Mouse (Mus musculus) retina, postnatal 1 day (tissue): Measurements from ENCODE around the gene Trappc3l.

Experiments
- DNase-seq: peaks from one replicate; pipeline ENCODE4 v3.0.0-alpha.2; 2012

The Trappc3l gene

DNA sequence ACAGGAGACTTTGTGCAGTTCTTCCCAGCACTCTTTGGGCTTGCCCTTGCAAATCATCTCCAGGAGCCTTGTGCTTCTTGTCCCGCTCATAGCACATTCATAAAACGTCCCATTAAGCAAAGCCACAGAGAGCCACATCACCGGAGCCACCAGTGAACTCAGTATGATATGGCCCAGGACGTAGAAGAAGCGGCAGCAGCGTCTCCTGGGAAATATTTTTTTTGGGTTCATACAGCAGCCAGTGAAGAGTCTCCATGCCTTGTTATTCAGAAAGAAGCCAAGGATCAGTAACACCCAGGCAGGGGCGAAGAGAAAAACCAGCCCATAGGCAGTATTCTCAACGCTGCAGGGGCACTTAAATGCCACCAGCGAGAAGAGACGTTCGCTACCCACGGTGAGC, 58.6 kb downstream of the Trappc3l start:
- peak; percentile 2 for DNase-seq

- peak; percentile 39 for DNase-seq
Observed at GRCm38 (mm10) chr10:34096418-34096883, 59.1 kb downstream of the Trappc3l start, which contains the start of gene Calhm5. Gene Calhm5, minus strand, starts transcription at chr10:34096519.

DNA sequence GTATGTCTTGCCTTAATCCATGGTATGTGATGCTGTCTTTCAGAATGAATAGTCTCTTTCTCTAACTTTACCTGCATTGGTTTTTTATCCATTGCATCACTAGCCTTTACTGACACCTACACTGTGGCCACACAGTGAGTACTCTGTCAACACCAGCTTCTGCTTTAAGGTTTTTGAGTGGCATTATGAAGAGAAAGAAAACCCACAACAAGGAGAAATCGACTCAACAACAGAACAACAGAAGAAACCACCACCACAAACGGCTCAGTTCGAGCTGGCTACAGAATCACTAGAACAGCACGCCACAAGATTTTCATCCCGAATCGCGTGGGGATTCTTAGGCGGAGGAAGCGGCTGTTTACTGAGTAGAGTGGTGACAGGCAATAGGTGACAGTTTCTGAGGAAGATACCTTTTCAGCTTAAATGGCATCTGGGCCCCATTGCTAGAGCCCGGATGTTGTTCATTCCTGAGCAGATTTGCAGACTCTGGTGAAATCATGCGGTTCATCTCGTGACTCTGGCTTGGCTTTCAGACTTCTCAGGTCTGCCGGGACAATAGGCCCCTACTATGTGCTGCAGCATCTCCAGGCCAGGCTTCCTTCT, 73.6 kb downstream of the Trappc3l start:
- DNase-seq, result no peak

DNA sequence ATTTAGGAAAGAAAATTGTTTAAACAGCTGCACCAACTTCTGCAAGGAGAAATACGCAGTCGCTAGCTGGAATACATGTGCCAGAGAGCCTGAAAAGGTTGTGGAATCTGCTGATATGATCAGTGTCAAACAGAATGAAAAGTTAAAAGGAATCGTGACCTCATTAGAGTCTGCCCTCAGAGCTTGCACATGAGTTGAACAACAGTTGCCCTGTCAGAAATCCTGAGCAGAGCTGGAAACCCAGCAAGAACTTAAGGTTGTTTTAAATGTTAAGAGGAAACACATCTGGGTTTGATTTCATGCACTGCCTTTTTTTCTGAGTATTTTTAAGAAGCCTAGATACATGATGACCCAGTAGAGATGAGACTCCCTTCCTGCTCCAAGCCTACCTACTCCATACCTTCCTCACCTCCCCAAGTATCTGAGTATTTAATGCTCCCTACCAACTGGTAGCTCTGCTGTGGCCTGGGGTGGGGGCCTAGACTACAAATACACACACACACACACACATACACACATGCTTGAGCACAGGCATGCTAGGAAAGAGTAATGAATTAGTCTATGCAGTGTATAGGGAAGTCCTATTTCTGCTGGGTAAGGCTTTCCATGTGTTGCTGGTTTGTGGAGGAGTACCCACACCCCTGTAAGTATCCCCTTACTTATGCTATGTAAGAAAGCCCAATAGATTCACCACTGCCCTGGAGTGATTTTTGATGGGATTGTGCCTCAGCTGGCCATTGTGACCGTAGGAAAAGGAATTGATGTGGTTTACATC, 74.8 kb downstream of the Trappc3l start:
- no peak for DNase-seq

DNA sequence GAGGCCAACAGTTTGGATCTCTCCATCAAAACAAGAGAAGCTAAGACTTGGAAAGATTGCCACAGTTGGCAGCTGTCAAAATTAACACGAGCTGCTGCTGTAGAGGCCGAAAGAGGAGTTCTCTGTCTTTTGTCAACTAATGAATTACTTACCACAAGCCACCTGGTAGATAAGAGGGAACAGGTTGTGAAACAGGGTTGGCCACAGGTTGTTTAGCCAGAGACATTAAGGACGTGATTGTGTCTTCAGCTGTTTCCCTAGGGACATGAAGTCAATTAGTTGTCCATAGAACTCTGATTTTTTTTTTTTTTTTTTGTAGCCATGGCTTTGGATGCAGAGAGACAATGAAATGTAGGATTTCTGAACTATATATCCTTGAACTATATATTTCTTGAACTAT, 79.7 kb downstream of the Trappc3l start:
- DNase-seq, result no peak

DNA sequence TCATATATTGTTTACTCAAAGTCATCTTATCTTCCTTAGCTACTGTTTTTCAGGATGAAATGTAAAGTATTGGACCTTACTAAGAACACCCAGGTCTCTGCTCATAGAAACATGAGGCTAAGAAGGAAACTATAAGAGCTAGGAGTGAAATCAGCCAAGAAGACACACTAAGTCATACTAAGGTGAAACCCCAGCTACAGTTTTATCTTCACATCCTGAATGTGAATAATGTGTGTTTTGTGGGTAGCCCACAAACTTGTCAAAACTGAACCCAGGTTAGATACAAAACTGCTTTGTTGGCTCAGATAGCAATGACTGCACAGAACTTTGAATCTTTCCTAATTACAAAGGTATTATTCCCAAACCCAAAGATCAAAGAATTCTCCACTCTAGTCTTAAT, 80.4 kb downstream of the Trappc3l start:
- DNase-seq, result no peak

GRCm38 (mm10) chr10:34118421-34118820, 81.0 kb downstream of the Trappc3l start:
- no peak for DNase-seq

DNA sequence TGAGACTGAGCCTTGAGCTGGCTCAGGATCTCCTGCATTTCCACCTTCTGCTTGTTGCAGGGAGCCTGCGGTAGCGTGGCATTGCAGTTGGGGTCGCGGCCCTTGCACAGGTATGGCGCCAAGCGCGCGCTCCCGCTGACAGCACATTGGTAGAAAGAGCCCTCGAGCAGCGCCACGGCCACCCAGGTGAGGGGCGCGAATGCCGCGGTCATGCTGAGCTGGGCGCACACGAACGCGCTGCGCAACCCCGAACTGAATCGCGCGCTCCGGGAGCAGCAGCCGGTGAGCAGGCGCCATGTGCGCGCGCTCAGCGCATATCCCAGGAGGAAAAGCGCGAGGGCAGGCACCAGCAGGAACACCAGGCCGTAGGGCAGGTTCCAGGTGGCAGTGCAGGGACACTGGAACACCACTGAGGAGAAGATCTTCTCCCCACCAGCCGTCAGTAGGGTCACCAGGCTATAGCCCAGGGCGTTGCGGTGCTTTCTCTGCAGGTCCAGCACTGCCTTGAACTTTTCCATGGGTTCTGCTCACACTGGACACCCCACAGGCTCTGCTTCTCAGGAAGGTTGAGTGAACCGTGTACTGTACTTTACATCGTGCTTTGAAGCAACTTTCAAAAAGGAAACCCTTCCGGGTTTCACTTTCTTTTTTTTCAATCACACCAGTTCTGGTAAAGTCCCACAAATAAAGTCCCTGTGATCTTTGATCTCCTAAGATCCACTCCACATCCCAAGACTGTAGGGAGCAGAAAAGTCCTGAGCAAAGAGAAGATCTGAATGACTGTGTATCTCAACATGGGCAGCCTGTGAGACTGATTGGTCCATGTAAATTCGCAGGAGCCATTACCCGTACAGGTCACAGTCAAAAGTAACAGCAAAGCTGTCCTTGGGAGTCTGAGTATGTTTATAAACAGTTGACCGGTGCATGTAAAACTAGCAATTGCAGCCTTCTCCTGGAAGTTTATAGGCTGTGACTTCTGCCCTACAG, 90.3 kb downstream of the Trappc3l start, which contains the start of gene Calhm6:
Gene Calhm6 (minus strand): TSS at position 593 of the 987 bp plus-strand sequence.
- DNase-seq, result peak; percentile 66

- no peak for DNase-seq
Observed at GRCm38 (mm10) chr10:34128391-34128790, 91.0 kb downstream of the Trappc3l start.

GRCm38 (mm10) chr10:34131356-34131755, 94.0 kb downstream of the Trappc3l start:
- DNase-seq, result no peak

- DNase-seq, result no peak
Observed at GRCm38 (mm10) chr10:34136432-34136831, 99.0 kb downstream of the Trappc3l start.

DNA sequence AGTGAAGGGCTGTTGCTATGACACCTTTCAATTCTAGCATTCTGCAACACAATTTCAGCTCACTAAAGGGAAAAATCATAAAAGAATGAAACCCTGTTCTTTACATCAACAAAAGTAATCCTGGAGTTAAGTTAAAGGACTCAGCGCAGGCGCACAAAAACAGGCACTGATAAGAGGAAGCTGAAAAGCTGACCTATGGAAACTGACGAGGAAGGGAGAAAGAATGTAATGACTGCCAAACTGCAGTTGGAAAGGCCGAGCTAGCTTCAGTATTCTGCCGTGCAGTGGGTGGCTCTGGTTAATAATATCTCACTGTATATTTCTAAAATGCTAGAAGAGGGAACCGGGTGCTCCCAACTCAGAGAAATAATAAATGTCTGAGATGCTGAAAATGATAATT, 100.6 kb downstream of the Trappc3l start:
- DNase-seq, result no peak

DNA sequence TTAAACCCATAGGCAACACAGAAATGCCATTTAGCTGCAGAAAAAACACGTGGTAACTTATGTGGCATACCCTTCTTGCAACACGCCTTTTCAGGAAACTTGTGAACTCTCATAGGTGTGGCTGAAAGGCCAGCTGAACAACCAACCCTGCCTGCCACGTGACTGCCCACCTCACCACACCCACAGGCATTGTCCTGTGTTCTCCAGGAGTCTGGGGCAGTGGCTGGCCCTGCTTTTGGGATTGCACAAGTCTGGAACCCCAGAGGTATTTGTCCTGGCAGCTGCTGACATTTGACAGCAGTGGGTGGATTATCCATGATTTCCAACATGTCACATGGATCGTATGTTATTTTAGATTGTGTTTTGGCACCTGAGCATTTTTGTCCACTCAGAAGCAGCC, 102.4 kb downstream of the Trappc3l start:
- DNase-seq, result no peak

GRCm38 (mm10) chr10:34141693-34142092, 104.3 kb downstream of the Trappc3l start:
- no peak for DNase-seq

DNA sequence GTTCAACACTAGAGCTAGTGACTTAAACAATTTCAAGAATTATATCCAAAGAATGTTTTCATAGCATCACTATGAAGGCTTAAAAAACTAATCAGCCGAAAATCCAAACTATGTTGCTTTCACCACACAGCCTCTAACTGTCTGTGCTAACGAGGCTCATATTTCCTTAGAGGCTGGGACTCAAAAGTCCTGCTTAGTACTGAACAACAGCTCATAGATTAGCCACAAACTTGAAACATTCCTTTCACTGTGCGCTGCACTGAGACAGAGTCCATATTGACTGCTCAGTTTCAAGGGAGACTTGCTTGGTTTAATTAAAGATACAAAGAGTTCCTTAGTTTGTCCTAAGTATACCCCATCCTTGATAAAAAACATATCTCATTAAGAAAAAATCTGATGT, 112.4 kb downstream of the Trappc3l start:
- DNase-seq, result no peak

- no peak for DNase-seq
Observed at GRCm38 (mm10) chr10:34150454-34150853, 113.1 kb downstream of the Trappc3l start.

GRCm38 (mm10) chr10:34151827-34152226, 114.4 kb downstream of the Trappc3l start:
- DNase-seq, result no peak

DNA sequence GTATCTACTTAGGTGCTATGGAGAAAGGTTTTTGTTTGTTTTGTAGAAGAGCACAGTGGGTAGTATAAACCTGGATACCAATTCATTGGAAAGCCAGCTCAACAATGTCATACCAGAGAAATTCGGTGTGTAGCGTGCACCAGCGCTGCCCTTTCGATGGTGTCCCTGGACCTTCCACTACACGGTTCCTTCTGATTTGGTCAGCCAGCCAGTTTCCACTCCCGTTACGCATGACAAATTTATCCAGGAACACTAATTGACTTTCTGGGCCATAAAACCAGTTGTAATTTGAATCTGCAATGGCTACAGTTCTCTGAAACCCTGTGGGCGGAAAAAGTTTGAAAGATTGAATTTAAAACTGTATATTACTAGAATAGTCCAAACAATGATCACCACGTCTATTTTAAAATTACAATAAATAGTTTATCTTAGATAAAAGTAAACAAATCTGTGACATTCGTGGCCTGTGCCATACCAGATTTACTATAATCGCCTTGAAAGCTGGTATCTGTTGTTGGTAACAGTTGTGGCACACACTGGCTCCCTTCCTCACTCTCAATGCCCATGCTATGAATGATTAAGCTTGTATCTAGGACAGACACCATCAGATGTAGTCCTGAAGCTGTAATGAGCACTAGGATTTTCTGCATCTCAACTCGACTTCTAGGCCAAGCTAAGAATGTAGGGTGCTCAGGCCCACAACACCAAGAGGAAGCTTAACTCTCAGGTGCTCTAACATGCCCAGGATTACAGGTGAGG, 118.6 kb downstream of the Trappc3l start:
- no peak for DNase-seq
